Mouse (Mus musculus) embryonic facial prominence, embryonic 14.5 days (tissue): ENCODE results near the gene Kyat1. TPM values are rescaled to one million over a fixed set of nuclear protein-coding genes. Genes with fewer than 3 reads are reported as not detected.
A peak's percentile ranks its signal among the peaks of the same experiment; 100 is the strongest.

Experiments
- ATAC-seq: fragments of 200-750 bp; cut with Nextera tagmentation; 2 replicates; pipeline ENCODE4 v1.8.0; 2017; ENCODE audit warnings: low read depth, moderate number of reproducible peaks, moderate TSS enrichment
- DNase-seq: peaks from one replicate; pipeline ENCODE4 v3.0.0-alpha.2; 2015; ENCODE audit warnings: low spot score
- H3K27ac ChIP-seq: fragments of 300-500 bp; sonication (generic); replicated peaks from 2 replicates; pipeline ENCODE4 v1.5.1; 2014; ENCODE audit warnings: low read depth, mild to moderate bottlenecking, low read length, moderate library complexity
- H3K27me3 ChIP-seq: fragments of 300-500 bp; sonication (generic); replicated peaks from 2 replicates; pipeline ENCODE4 v1.6.1; 2014; ENCODE audit warnings: low read length; ENCODE audit not compliant: control insufficient read depth, insufficient read depth
- H3K36me3 ChIP-seq: fragments of 300-500 bp; sonication (generic); 2 replicates; pipeline ENCODE4 v1.6.1; 2014; ENCODE audit warnings: low read length, mixed read lengths; ENCODE audit not compliant: control insufficient read depth, insufficient read depth
- H3K4me1 ChIP-seq: fragments of 300-500 bp; sonication (generic); 2 replicates; pipeline ENCODE4 v1.6.1; 2014; ENCODE audit warnings: antibody characterized with exemption, low read length; ENCODE audit not compliant: control insufficient read depth, insufficient read depth
- H3K4me2 ChIP-seq: fragments of 300-500 bp; sonication (generic); 2 replicates; pipeline ENCODE4 v1.6.1; 2014; ENCODE audit warnings: low read depth, mild to moderate bottlenecking, low read length, moderate library complexity, mixed read lengths
- H3K4me3 ChIP-seq: fragments of 300-500 bp; sonication (generic); 2 replicates; pipeline ENCODE4 v1.5.1; 2014; ENCODE audit warnings: low read depth, mild to moderate bottlenecking, low read length
- H3K9ac ChIP-seq: fragments of 300-500 bp; sonication (generic); 2 replicates; pipeline ENCODE4 v1.6.1; 2014; ENCODE audit warnings: low read depth, mild to moderate bottlenecking, low read length, moderate library complexity, mixed read lengths
- H3K9me3 ChIP-seq: fragments of 300-500 bp; sonication (generic); 2 replicates; pipeline ENCODE4 v1.6.1; 2016; ENCODE audit warnings: low read length; ENCODE audit not compliant: control insufficient read depth
- whole genome bisulfite sequencing: fragments of 180-500 bp; shearing (Covaris S2); extraction: QIAGEN DNeasy Blood & Tissue Kit; methylation state at CpG from one replicate; pipeline ENCODE4 v1.1.7; 2014; 5-methylcytosine and 5-hydroxymethylcytosine counted together
- polyA plus RNA-seq: library from polyadenylated mRNA; unstranded; fragments of >200 nt; fragmentation: Nextera tagmentation; extraction: Ambion mirVana; gene quantifications from 2 replicates; pipeline ENCODE4 v1.2.1, GENCODE M21; 2014

Gene Kyat1
- polyA plus RNA-seq: 8.1 and 8.2 TPM in 2 replicates

DNA sequence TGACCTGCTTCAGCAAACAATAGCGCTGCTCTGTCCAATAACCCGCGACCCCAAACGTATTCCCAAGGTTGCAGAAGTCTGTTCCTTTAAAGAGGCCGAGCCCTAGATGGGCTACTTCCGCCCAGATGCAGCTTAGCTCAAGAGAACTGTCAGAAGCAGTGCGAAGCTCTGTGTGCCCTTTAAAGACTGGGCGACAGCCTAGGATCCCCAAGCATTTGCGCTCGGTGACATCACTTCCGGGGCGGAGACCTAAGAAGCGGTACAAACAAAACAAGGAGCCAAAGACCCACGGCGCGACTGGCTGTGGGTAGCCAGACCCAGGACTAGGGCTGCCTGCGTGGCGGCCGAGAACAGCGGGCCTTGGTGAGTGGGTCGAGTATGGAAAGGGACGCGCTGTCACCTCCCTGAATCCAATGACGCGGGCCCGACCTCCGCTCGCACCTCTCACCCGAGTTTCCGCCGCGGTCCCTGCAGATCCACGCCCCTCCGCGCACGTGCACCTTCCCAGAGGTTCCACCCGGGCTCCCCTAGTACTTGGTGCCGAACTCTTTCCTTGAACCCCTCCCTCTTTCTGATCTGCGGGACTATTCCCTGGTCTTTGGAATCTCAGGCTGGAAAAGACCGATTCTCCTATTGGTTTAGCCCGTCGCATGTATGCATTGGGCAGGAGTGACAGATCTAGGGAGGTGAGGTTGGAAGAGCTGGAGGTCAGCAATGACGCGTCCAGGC is at the start of gene Kyat1:
Gene Kyat1, minus strand, starts transcription at position 219 of the 729 bp plus-strand sequence.
- peak; percentile 98 for ATAC-seq
- WGBS: under 1% methylated on average over 41 of the region's 44 CpGs
- Histone ChIP-seq H3K4me1 (peaks cover 6% of the 10 kb centered on the region), H3K4me2 (peak within 1 kb of the TSS; percentile 79), H3K9me3 (no peaks in the 10 kb centered on the region), H3K27me3 (no peaks in the 10 kb centered on the region), H3K27ac (peak within 1 kb of the TSS; percentile 63), H3K36me3 (no peaks in the 10 kb centered on the region), H3K4me3 (peak within 1 kb of the TSS; percentile 60), H3K9ac (peak within 1 kb of the TSS; percentile 69)
- DNase-seq: peak; percentile 98

DNA sequence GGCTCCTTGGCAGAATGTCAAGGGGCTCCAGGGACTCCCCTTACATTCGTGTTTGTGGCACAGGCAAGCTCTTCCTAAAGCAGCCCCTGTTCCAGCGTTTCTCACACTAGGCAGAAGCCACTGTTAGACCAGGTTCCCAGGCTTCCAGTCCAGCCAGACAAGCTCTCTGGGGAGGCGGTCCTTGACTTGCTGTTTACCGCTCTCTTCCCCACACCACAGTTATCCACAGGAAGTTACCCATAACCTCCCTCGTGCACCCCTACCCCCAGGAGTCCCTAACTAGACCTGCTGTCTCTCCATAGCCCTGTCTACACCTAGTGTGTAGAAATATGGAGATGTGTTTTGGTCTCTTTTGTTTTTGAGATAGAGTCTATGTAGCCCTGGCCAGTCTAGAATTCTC is 48.2 kb upstream of the Kyat1 start:
- Histone ChIP-seq H3K27me3 (no peaks in the 10 kb centered on the region), H3K4me1 (no peaks in the 10 kb centered on the region), H3K4me2 (no peak overlapping the region), H3K9me3 (no peaks in the 10 kb centered on the region), H3K36me3 (peaks cover 64% of the 10 kb centered on the region), H3K9ac (no peak overlapping the region), H3K27ac (no peak overlapping the region), H3K4me3 (no peak overlapping the region)
- no peak for DNase-seq
- 80% methylated on average over 5 of the region's 5 CpGs for WGBS
- ATAC-seq: no peak

DNA sequence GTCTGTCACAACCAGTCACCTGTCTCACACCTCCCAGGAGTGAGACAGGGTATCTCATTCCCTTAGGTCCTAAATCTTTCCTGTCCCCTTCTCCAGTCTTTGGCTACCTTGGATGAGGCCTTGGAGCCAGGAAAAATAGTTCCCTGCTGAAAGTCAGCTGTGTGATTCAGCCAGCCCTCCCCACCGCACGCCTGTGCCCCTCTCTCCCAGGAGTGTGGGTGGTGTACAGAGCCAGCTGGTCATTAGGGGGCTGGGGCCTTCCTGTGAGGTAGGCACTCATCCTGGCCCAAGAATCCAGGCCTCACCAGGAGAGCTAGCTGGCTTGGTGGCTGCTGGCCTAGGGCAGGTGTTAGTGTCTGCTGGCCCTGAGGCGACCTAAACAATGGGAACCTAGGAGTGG is 46.9 kb upstream of the Kyat1 start:
- no peaks in the 10 kb centered on the region for H3K9me3 ChIP-seq
- peaks cover 63% of the 10 kb centered on the region for H3K36me3 ChIP-seq
- no peak overlapping the region for H3K9ac ChIP-seq
- H3K27ac ChIP-seq: no peak overlapping the region
- no peak for DNase-seq
- WGBS: 58% methylated on average over 3 of the region's 3 CpGs
- H3K27me3 ChIP-seq: no peaks in the 10 kb centered on the region
- ATAC-seq: no peak
- no peak overlapping the region for H3K4me3 ChIP-seq
- no peak overlapping the region for H3K4me2 ChIP-seq
- no peaks in the 10 kb centered on the region for H3K4me1 ChIP-seq

DNA sequence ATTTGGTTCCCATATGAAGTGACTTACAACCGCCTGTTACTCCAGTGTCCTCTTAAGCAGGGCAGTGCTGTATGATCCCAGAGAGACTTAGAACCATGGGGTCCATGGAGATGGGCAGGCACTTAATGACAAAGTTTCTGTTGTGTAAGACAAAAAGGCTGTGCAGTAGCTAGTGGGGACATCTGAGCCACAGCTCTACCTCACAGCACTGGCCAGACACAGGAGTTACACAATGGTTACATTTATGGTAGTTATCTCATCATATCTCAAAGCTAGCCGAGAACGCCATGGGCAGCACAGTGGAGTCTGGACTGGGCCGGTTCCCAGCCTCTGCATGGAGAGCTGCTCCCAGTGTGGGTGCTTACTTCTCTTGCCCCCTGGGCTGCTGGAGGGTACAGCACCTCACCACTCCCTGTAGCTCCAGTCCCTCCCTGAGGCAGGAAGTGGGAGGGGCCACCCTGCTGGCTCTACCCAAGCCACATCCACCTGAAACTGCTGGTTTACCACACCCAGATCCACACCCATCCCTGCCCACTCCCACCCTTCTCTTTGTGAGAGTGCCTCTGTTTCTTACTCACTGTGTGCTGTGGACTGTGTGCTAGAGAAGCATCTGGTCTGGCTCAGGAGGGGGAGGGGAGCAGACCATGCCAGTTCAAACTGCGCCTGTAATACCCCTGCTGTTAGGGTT is 45.9 kb upstream of the Kyat1 start:
- peak; percentile 44; the same call in 1 of the 2 replicates for ATAC-seq
- peak; percentile 21 for DNase-seq
- H3K36me3 ChIP-seq: peaks cover 54% of the 10 kb centered on the region
- H3K4me2 ChIP-seq: no peak overlapping the region
- no peaks in the 10 kb centered on the region for H3K27me3 ChIP-seq
- 79% methylated on average over 5 of the region's 5 CpGs for WGBS
- H3K9me3 ChIP-seq: no peaks in the 10 kb centered on the region
- no peaks in the 10 kb centered on the region for H3K4me1 ChIP-seq
- H3K9ac ChIP-seq: no peak overlapping the region
- peak overlapping the region; percentile 44; the same call in 1 of the 2 replicates for H3K27ac ChIP-seq
- no peak overlapping the region for H3K4me3 ChIP-seq

DNA sequence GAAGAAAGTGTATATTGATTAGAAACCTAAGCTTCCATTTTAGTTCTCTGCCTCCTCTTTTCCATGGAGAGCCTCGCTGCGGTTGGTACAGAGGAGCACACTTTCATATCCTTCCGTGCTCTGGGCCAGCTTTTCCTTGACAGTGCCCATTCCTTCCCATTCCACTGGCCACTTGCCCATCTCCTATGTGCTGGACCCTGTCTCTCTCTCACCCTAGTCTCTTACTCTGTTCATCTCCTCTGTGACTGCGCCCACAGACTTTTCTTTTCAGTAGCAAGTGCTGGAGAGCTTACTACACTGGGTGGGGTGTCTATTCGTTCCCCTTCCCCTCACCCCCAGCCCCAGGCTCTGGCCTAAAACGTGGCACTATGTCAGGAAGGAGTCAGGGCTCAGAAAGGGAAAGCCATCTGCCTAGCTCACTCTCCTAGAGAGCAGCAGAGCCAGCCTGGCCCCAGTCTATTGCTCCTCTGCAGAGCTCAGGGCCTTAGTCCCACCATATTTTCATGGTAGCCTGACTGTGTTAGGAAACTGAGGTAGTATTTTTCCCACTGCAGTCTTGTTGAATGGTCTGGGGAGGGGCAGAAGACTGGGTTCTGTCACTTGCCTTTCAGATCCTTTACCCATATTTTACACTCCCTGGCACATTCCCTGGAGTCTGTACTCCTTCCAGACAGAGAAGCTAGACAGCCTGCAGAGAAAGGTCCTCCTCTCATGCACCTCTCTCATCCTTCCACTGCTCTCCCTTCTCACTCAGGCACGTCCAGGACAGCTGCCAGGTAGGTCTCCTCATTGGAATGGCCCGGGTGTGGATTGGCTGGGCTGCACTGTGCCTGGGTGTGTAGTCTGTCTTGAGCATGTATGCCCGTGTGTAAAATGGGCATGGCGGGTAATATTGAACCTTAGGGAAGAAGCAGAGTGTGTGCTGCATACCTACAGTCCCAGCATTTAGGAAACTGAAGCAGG is 44.8 kb upstream of the Kyat1 start:
- Histone ChIP-seq H3K27ac (no peak overlapping the region), H3K36me3 (peaks cover 47% of the 10 kb centered on the region), H3K4me1 (no peaks in the 10 kb centered on the region), H3K4me2 (no peak overlapping the region), H3K9me3 (no peaks in the 10 kb centered on the region), H3K4me3 (no peak overlapping the region), H3K9ac (no peak overlapping the region), H3K27me3 (no peaks in the 10 kb centered on the region)
- ATAC-seq: no peak
- 90% methylated on average over 10 of the region's 10 CpGs for WGBS
- no peak for DNase-seq

DNA sequence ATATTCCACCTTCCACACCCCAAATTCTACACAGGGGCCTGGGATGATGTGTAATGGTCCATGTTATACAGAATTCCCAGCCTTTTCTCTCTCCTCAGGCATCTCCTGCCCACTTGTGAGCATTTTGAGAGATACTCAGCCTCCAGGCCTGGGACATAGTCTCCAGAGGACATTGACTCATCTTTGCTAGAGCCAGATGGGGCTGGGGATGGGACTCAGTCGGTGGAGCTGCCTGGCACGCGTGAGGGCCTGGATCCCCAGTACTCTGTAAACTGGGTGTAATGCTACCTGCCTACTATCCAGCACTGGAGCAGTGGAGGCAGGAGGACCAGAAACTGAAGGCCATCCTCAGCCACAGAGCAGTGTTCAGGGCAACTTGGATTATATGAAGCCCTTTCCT is 43.5 kb upstream of the Kyat1 start:
- WGBS: 91% methylated on average over 3 of the region's 3 CpGs
- Histone ChIP-seq H3K4me1 (no peaks in the 10 kb centered on the region), H3K27ac (no peak overlapping the region), H3K27me3 (no peaks in the 10 kb centered on the region), H3K4me3 (no peak overlapping the region), H3K9me3 (no peaks in the 10 kb centered on the region), H3K36me3 (peaks cover 44% of the 10 kb centered on the region), H3K4me2 (no peak overlapping the region), H3K9ac (no peak overlapping the region)
- DNase-seq: no peak
- no peak for ATAC-seq

DNA sequence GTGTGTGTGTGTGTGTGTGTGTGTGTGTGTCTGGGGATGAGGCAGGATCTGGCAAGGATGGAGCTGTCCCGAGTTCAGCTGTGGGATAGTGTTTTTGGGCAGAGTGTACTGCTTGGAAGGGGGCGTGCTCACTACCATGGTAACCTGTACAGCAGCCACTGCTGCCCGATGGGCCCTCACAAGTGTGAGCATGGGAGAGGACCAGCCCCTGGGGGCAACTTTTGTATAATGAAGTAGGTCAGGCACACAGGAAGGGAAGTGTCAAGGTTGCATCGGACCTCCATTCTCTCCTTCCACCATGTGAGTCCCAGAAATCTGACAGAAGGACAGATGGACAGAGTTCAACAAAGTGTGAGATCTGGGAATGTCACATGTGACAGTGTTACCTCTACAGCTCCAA is 42.0 kb upstream of the Kyat1 start:
- Histone ChIP-seq H3K27ac (no peak overlapping the region), H3K27me3 (no peaks in the 10 kb centered on the region), H3K4me1 (no peaks in the 10 kb centered on the region), H3K4me3 (no peak overlapping the region), H3K36me3 (peaks cover 48% of the 10 kb centered on the region), H3K9ac (no peak overlapping the region), H3K9me3 (no peaks in the 10 kb centered on the region), H3K4me2 (no peak overlapping the region)
- ATAC-seq (no peak), DNase-seq (no peak)
- WGBS: 54% methylated on average over 4 of the region's 4 CpGs

DNA sequence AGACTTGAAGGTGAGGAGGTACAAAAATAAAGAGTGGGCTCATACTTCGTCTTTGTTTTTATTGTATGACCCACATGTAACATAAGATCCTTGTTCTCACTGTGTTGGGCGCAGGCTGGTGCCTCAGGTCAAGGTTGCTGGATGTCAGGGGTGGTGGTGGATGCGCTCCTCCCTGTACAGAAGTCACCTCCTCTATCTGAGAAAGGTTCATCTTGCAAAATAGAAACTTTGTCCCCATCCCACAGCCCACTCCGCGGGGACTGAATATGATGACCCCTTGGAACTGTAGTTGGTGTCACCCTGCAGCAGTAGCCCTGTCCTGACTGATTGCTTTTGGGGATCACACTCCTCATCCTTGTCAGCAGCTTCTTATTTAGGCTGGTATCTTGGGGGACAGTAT is 41.4 kb upstream of the Kyat1 start:
- Histone ChIP-seq H3K4me3 (no peak overlapping the region), H3K27me3 (no peaks in the 10 kb centered on the region), H3K27ac (no peak overlapping the region), H3K4me2 (no peak overlapping the region), H3K9me3 (no peaks in the 10 kb centered on the region), H3K4me1 (no peaks in the 10 kb centered on the region), H3K36me3 (peaks cover 55% of the 10 kb centered on the region), H3K9ac (no peak overlapping the region)
- WGBS: 91% methylated on average over 5 of the region's 5 CpGs
- DNase-seq (no peak), ATAC-seq (no peak)
